Mouse (Mus musculus) monocyte, adult 2 months (primary cell): Measurements from ENCODE around the gene Fxyd6.

Experiments used
- DNase-seq, 2 experiments: peaks; one replicate each; pipeline ENCODE4 v3.0.0; 2022; ENCODE audit warnings: low spot score in 2 of 2, low read depth in 1 of 2

Gene Fxyd6

DNA sequence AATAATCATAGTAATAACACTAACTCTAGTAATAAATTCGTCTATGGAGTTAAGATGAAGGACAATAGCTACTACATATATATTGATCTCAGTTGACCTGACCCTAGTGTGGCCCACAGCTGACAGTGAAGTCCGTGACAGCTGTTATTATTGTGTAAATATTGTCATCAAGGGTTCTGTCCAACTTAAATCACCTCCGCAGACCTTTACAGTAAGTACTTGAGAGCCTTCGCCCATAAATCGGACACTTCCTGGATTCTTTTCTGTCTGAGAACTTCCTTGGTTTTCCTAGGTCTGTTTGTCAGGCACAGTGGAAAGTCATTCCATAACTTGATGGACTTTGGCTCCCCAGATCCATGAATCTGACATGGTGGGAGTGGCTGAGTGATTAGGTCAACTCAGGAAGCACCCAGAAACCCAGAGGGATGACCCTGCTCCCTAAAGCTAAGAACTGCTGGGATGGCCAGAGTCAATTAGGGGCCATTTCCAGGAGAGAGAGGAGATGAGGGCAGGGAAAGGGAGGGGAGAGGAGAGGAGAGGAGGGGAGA is 74.3 kb downstream of the Fxyd6 start:
- DNase-seq, result no peak
